Mouse (Mus musculus) hindbrain, embryonic 14.5 days (tissue): Measurements from ENCODE around the gene Rhof. TPM values are rescaled to one million over a fixed set of nuclear protein-coding genes. Genes with fewer than 3 reads are reported as not detected.

Experiments
- ATAC-seq: fragments of 200-750 bp; cut with Nextera tagmentation; 2 replicates; pipeline ENCODE4 v1.8.0; 2017; ENCODE audit warnings: moderate number of reproducible peaks, mild to moderate bottlenecking, moderate TSS enrichment, moderate library complexity; ENCODE audit not compliant: low FRiP score
- DNase-seq: peaks from one replicate; pipeline ENCODE4 v3.0.0-alpha.2; 2015; ENCODE audit warnings: low spot score
- H3K27ac ChIP-seq: fragments of 300-500 bp; sonication (generic); 2 replicates; pipeline ENCODE4 v1.5.1; 2014; ENCODE audit warnings: mild to moderate bottlenecking, moderate library complexity
- H3K27me3 ChIP-seq: fragments of 300-500 bp; sonication (generic); 2 replicates; pipeline ENCODE4 v1.6.1; 2014; ENCODE audit warnings: mild to moderate bottlenecking, low read length, mixed read lengths; ENCODE audit not compliant: control insufficient read depth, insufficient read depth
- H3K36me3 ChIP-seq: fragments of 300-500 bp; sonication (generic); replicated peaks from 2 replicates; pipeline ENCODE4 v1.6.1; 2014; ENCODE audit not compliant: control insufficient read depth, insufficient read depth
- H3K4me1 ChIP-seq: fragments of 300-500 bp; sonication (generic); replicated peaks from 2 replicates; pipeline ENCODE4 v1.6.1; 2014; ENCODE audit warnings: antibody characterized with exemption, low read length, mixed read lengths; ENCODE audit not compliant: control insufficient read depth, insufficient read depth
- H3K4me2 ChIP-seq: fragments of 300-500 bp; sonication (generic); replicated peaks from 2 replicates; pipeline ENCODE4 v1.6.1; 2014; ENCODE audit warnings: mild to moderate bottlenecking, moderate library complexity
- H3K4me3 ChIP-seq: fragments of 300-500 bp; sonication (generic); replicated peaks from 2 replicates; pipeline ENCODE4 v1.5.1; 2014; ENCODE audit warnings: mild to moderate bottlenecking, low read length
- H3K9ac ChIP-seq: fragments of 300-500 bp; sonication (generic); 2 replicates; pipeline ENCODE4 v1.6.1; 2014
- H3K9me3 ChIP-seq: fragments of 300-500 bp; sonication (generic); 2 replicates; pipeline ENCODE4 v1.6.1; 2016; ENCODE audit warnings: low read length; ENCODE audit not compliant: control insufficient read depth
- WGBS: fragments of 180-500 bp; shearing (Covaris S2); extraction: QIAGEN DNeasy Blood & Tissue Kit; methylation state at CpG from one replicate; pipeline ENCODE4 v1.1.7; 2014; 5-methylcytosine and 5-hydroxymethylcytosine counted together
- polyA plus RNA-seq: library from polyadenylated mRNA; unstranded; fragments of >200 nt; fragmentation: Nextera tagmentation; extraction: Ambion mirVana; gene quantifications from 2 replicates; pipeline ENCODE4 v1.2.1, GENCODE M21; 2014

Rhof gene
- polyA plus RNA-seq, 1 experiment from 2014 or later = 13.0 TPM

- no peaks in the 10 kb centered on the region for H3K9me3 ChIP-seq
- H3K27me3 ChIP-seq = no peaks in the 10 kb centered on the region
- H3K27ac ChIP-seq = no peak overlapping the region
- DNase-seq (no peak), ATAC-seq (no peak)
- H3K36me3 ChIP-seq = peaks cover 66% of the 10 kb centered on the region
- H3K4me3 ChIP-seq = no peak overlapping the region
- H3K4me2 ChIP-seq = no peak overlapping the region
- peaks cover 36% of the 10 kb centered on the region for H3K4me1 ChIP-seq
- H3K9ac ChIP-seq = no peak overlapping the region
- WGBS = 92% methylated on average over 9 of the region's 9 CpGs
Measured at GRCm38 (mm10) chr5:123130030-123130813, 2.3 kb downstream of the Rhof start.

- Histone ChIP-seq H3K36me3 (peaks cover 59% of the 10 kb centered on the region), H3K9ac (no peak overlapping the region), H3K27ac (no peak overlapping the region), H3K27me3 (no peaks in the 10 kb centered on the region), H3K4me2 (no peak overlapping the region), H3K9me3 (no peaks in the 10 kb centered on the region), H3K4me1 (peaks cover 26% of the 10 kb centered on the region), H3K4me3 (no peak overlapping the region)
- ATAC-seq (no peak), DNase-seq (no peak)
- 86% methylated on average over 10 of the region's 10 CpGs for WGBS
Measured at GRCm38 (mm10) chr5:123129170-123129757, 3.2 kb downstream of the Rhof start.

GRCm38 (mm10) chr5:123128426-123129169 is 3.9 kb downstream of the Rhof start:
- Histone ChIP-seq H3K4me3 (no peak overlapping the region), H3K36me3 (peaks cover 56% of the 10 kb centered on the region)
- ATAC-seq = no peak

GRCm38 (mm10) chr5:123127031-123127430 is 5.5 kb downstream of the Rhof start:
- Histone ChIP-seq H3K4me1 (peaks cover 6% of the 10 kb centered on the region), H3K27ac (no peak overlapping the region), H3K9me3 (no peaks in the 10 kb centered on the region), H3K27me3 (no peaks in the 10 kb centered on the region), H3K36me3 (peaks cover 55% of the 10 kb centered on the region), H3K4me2 (no peak overlapping the region), H3K4me3 (no peak overlapping the region), H3K9ac (no peak overlapping the region)
- WGBS = 80% methylated on average over 6 of the region's 6 CpGs
- DNase-seq (no peak), ATAC-seq (no peak)

More at GRCm38 (mm10) chr5:123128426-123129169, 3.9 kb downstream of the Rhof start:
- no peaks in the 10 kb centered on the region for H3K27me3 ChIP-seq
- 63% methylated on average over 10 of the region's 10 CpGs for WGBS
- H3K4me2 ChIP-seq = no peak overlapping the region
- H3K9ac ChIP-seq = no peak overlapping the region
- H3K27ac ChIP-seq = no peak overlapping the region
- no peak for DNase-seq
- no peaks in the 10 kb centered on the region for H3K9me3 ChIP-seq
- H3K4me1 ChIP-seq = peaks cover 20% of the 10 kb centered on the region

- WGBS = 85% methylated on average over 18 of the region's 18 CpGs
- no peak overlapping the region for H3K4me2 ChIP-seq
- DNase-seq (no peak), ATAC-seq (no peak)
- H3K4me1 ChIP-seq = no peaks in the 10 kb centered on the region; the same call in 1 of the 2 replicates
- peaks cover 55% of the 10 kb centered on the region for H3K36me3 ChIP-seq
- H3K27me3 ChIP-seq = no peaks in the 10 kb centered on the region
- H3K9me3 ChIP-seq = no peaks in the 10 kb centered on the region
- H3K9ac ChIP-seq = no peak overlapping the region
- H3K27ac ChIP-seq = no peak overlapping the region
- H3K4me3 ChIP-seq = no peak overlapping the region
Measured at GRCm38 (mm10) chr5:123125638-123126406, 6.7 kb downstream of the Rhof start.

GRCm38 (mm10) chr5:123125105-123125504 is 7.4 kb downstream of the Rhof start:
- DNase-seq = no peak
- no peak overlapping the region for H3K4me3 ChIP-seq
- H3K27ac ChIP-seq = no peak overlapping the region
- H3K4me2 ChIP-seq = no peak overlapping the region
- no peaks in the 10 kb centered on the region for H3K9me3 ChIP-seq
- no peaks in the 10 kb centered on the region for H3K27me3 ChIP-seq
- no peaks in the 10 kb centered on the region for H3K4me1 ChIP-seq
- H3K9ac ChIP-seq = no peak overlapping the region
- H3K36me3 ChIP-seq = peaks cover 50% of the 10 kb centered on the region
- no peak for ATAC-seq
- 86% methylated on average over 6 of the region's 6 CpGs for WGBS

GRCm38 (mm10) chr5:123122181-123122580 is 10.3 kb downstream of the Rhof start:
- ATAC-seq (no peak), DNase-seq (no peak)
- no peak overlapping the region for H3K4me2 ChIP-seq
- H3K27ac ChIP-seq = no peak overlapping the region
- H3K27me3 ChIP-seq = no peaks in the 10 kb centered on the region
- H3K4me3 ChIP-seq = no peak overlapping the region
- no peak overlapping the region for H3K9ac ChIP-seq
- no peaks in the 10 kb centered on the region for H3K4me1 ChIP-seq
- 95% methylated on average over 4 of the region's 4 CpGs for WGBS
- peaks cover 24% of the 10 kb centered on the region for H3K36me3 ChIP-seq
- no peaks in the 10 kb centered on the region for H3K9me3 ChIP-seq

GRCm38 (mm10) chr5:123120624-123121215 is 11.8 kb downstream of the Rhof start:
- Histone ChIP-seq H3K27me3 (no peaks in the 10 kb centered on the region), H3K9me3 (no peaks in the 10 kb centered on the region), H3K4me2 (no peak overlapping the region), H3K36me3 (peaks cover 10% of the 10 kb centered on the region), H3K9ac (no peak overlapping the region), H3K27ac (no peak overlapping the region), H3K4me1 (no peaks in the 10 kb centered on the region), H3K4me3 (no peak overlapping the region)
- ATAC-seq = no peak; the same call in 1 of the 2 replicates
- no peak for DNase-seq
- WGBS = 52% methylated on average over 7 of the region's 7 CpGs
